Mouse (Mus musculus): ENCODE results near the gene Tcp10c. TPM values are rescaled to one million over a fixed set of nuclear protein-coding genes. Genes with fewer than 3 reads are reported as not detected.

Tcp10c gene
- polyA plus RNA-seq (2015; fragmentation: Illumina TruSeq; extraction: RNeasy Lipid Tissue Mini Kit (QIAGEN cat#74804); ENCODE audit: insufficient read depth, low replicate concordance): not detected

GRCm38 (mm10) chr17:13354521-13354920, at the start of gene Tcp10c:
Gene Tcp10c (plus strand): TSS chr17:13354572.

Other genes with a start within 250 kb of the Tcp10c start
- not detected for gene Unc93a, start 222.8 kb upstream of the Tcp10c start, polyA plus RNA-seq (2015; fragmentation: Illumina TruSeq; extraction: RNeasy Lipid Tissue Mini Kit (QIAGEN cat#74804); ENCODE audit: insufficient read depth, low replicate concordance)
- gene Smok2a, start 133.4 kb upstream of the Tcp10c start, polyA plus RNA-seq (2015; fragmentation: Illumina TruSeq; extraction: RNeasy Lipid Tissue Mini Kit (QIAGEN cat#74804); ENCODE audit: insufficient read depth, low replicate concordance): not detected
- gene Smok2b, start 124.3 kb upstream of the Tcp10c start, polyA plus RNA-seq (2015; fragmentation: Illumina TruSeq; extraction: RNeasy Lipid Tissue Mini Kit (QIAGEN cat#74804); ENCODE audit: insufficient read depth, low replicate concordance): not detected